Mouse (Mus musculus) heart, embryonic 14.5 days (tissue): ENCODE data around the gene Ctnna3. TPM values are rescaled to one million over a fixed set of nuclear protein-coding genes. Genes with fewer than 3 reads are reported as not detected.
"Not testable (repeated sequence)": the region's sequence is repeated elsewhere in the genome, so short reads cannot be mapped to it uniquely, and the experiment has no call there.

Source experiments
- ATAC-seq: fragments of 200-750 bp; cut with Nextera tagmentation; 2 replicates; pipeline ENCODE4 v1.8.0; 2017; ENCODE audit warnings: low read depth, moderate TSS enrichment; ENCODE audit not compliant: insufficient number of reproducible peaks, insufficient read depth, low FRiP score
- H3K27ac ChIP-seq, 2 experiments: fragments of 200-500 bp in 1 of 2; fragments of 300-500 bp in 1 of 2; sonication (generic) in 1 of 2; replicated peaks in 1 of 2; 2 replicates each; pipeline ENCODE4 v1.5.1; 2012 to 2014; ENCODE audit warnings: low read depth in 2 of 2, low read length in 2 of 2, control low read depth in 1 of 2, mild to moderate bottlenecking in 1 of 2, mixed read lengths in 1 of 2; ENCODE audit not compliant: control insufficient read depth in 1 of 2, insufficient read depth in 1 of 2
- H3K27me3 ChIP-seq: fragments of 300-500 bp; sonication (generic); 2 replicates; pipeline ENCODE4 v1.6.1; 2014; ENCODE audit warnings: mild to moderate bottlenecking, low read length, control low read depth; ENCODE audit not compliant: control insufficient read depth, insufficient read depth
- H3K36me3 ChIP-seq: fragments of 300-500 bp; sonication (generic); 2 replicates; pipeline ENCODE4 v1.6.1; 2014; ENCODE audit warnings: mild to moderate bottlenecking, control low read depth, low read length, mixed read lengths; ENCODE audit not compliant: control insufficient read depth, insufficient read depth
- H3K4me1 ChIP-seq, 2 experiments: fragments of 200-500 bp in 1 of 2; fragments of 300-500 bp in 1 of 2; sonication (generic) in 1 of 2; 2 replicates each; pipeline ENCODE4 v1.6.1; 2012 to 2014; ENCODE audit warnings: low read length in 2 of 2, control low read depth in 1 of 2, mixed read lengths in 1 of 2; ENCODE audit not compliant: control insufficient read depth in 2 of 2, insufficient read depth in 2 of 2
- H3K4me2 ChIP-seq: fragments of 300-500 bp; sonication (generic); 2 replicates; pipeline ENCODE4 v1.6.1; 2014; ENCODE audit warnings: mild to moderate bottlenecking, low read length
- H3K4me3 ChIP-seq, 2 experiments: fragments of 200-500 bp in 1 of 2; fragments of 300-500 bp in 1 of 2; sonication (generic) in 1 of 2; 2 replicates each; pipeline ENCODE4 v1.5.1; 2012 to 2014; ENCODE audit warnings: low read length in 2 of 2, mild to moderate bottlenecking in 2 of 2, control low read depth in 1 of 2, low read depth in 1 of 2, moderate library complexity in 1 of 2; ENCODE audit not compliant: control insufficient read depth in 1 of 2, insufficient read depth in 1 of 2
- H3K9ac ChIP-seq: fragments of 300-500 bp; sonication (generic); 2 replicates; pipeline ENCODE4 v1.6.1; 2014; ENCODE audit warnings: mild to moderate bottlenecking, low read length
- H3K9me3 ChIP-seq: fragments of 300-500 bp; sonication (generic); 2 replicates; pipeline ENCODE4 v1.6.1; 2016; ENCODE audit warnings: low read length, control low read depth; ENCODE audit not compliant: control insufficient read depth
- WGBS: fragments of 180-500 bp; shearing (Covaris S2); extraction: QIAGEN DNeasy Blood & Tissue Kit; methylation state at CpG from one replicate; pipeline ENCODE4 v1.1.7; 2014; 5-methylcytosine and 5-hydroxymethylcytosine counted together
- polyA plus RNA-seq: library from polyadenylated mRNA; unstranded; fragments of >200 nt; fragmentation: Nextera tagmentation; extraction: Ambion mirVana; gene quantifications from 2 replicates; pipeline ENCODE4 v1.2.1, GENCODE M21; 2014

Gene Ctnna3
- polyA plus RNA-seq, 1 experiment from 2014 or later = 29.4 TPM

DNA sequence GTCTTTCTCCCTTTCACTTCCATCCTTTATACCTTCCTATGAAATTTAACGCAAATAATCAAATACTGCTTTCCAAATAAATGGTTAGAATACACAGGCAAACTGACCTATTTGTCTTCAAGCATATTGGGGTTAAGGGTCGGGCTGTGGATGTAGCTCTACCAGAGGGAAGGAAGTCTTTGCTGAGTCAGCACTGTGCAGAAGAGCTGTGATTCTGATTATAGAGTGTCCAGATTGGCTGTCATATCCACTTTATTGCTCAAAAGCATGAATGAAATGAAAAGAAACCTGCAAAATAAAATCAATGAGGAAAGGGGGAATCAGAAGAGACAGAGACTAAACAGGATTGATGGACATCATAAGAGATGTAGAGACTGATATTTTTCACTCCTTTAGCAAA is 1280.1 kb downstream of the Ctnna3 start:
- Histone ChIP-seq H3K27me3 (no peaks in the 10 kb centered on the region), H3K9ac (no peak overlapping the region), H3K4me1 (no peaks in the 10 kb centered on the region), H3K9me3 (no peaks in the 10 kb centered on the region), H3K27ac (no peak overlapping the region), H3K4me3 (no peak overlapping the region), H3K36me3 (no peaks in the 10 kb centered on the region), H3K4me2 (no peak overlapping the region)
- no peak for ATAC-seq
- WGBS = 74% methylated on average over 2 of the region's 2 CpGs

DNA sequence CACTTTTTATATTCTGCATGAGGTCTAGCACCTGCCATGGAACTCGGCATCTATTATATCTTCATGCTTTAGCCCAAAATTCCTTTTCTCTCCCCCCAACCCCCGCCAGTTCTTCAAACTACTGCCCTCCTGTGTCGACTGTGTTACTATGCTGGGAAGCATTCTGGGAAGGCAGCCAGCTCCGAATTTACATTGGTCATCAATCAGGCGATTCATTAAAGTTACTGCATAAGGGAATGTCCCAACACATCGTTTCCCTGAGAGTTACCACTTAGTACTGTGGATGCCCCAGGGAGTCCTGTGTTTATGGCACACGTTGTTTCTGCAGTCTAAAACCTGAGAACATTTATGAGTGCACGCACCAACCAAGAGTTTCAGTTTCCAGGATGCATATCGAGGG is 1288.1 kb downstream of the Ctnna3 start:
- Histone ChIP-seq H3K4me1 (no peaks in the 10 kb centered on the region), H3K4me3 (no peak overlapping the region), H3K9me3 (no peaks in the 10 kb centered on the region), H3K27me3 (no peaks in the 10 kb centered on the region), H3K27ac (no peak overlapping the region), H3K4me2 (no peak overlapping the region), H3K9ac (no peak overlapping the region), H3K36me3 (no peaks in the 10 kb centered on the region)
- ATAC-seq = no peak
- 75% methylated on average over 9 of the region's 9 CpGs for WGBS

DNA sequence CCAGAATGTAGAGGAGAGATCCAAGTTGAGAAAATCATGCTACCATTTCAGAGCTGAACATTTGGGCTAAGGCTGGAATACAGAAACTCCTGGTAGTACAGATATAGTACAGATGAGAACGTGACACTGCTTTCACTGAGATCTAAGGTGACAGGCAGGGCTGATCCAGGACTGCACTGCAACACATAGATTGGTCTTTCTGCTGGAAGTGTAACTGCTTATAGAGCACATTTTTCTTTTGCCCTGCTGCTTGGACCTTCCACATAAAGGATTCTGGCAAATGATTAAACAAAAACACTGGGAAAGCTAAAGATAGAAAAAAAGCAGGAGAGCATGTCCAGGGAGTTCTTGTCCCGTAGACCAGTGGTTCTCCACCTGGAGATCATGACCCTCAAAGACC is 1305.8 kb downstream of the Ctnna3 start:
- H3K4me3 ChIP-seq = no peak overlapping the region
- no peak for ATAC-seq
- no peaks in the 10 kb centered on the region for H3K4me1 ChIP-seq
- H3K9ac ChIP-seq = no peak overlapping the region
- no peaks in the 10 kb centered on the region for H3K9me3 ChIP-seq
- no peaks in the 10 kb centered on the region for H3K27me3 ChIP-seq
- no peak overlapping the region for H3K4me2 ChIP-seq
- no peaks in the 10 kb centered on the region for H3K36me3 ChIP-seq
- 51% methylated on average over 2 of the region's 2 CpGs for WGBS
- no peak overlapping the region for H3K27ac ChIP-seq

DNA sequence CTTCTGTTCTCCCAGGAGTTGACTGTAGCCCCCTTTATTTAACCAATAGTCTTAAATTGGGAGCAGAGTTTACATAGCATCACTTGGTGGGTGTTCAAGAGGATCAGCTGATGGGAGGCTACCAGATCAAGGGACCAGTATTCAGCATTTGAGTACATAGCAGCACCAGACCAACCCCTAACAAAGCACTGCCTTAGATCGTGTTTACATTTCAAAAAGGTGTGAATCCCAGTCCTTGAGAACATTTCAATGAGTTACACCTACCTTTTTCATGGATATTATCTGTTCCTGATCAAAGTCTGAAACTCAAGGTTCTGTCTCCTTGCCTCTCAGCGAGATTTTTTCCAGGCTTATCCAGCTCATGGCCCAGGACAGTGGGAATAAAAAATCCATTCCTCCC is 1306.7 kb downstream of the Ctnna3 start:
- Histone ChIP-seq H3K27ac (no peak overlapping the region), H3K27me3 (no peaks in the 10 kb centered on the region), H3K4me3 (no peak overlapping the region), H3K4me1 (no peaks in the 10 kb centered on the region), H3K4me2 (no peak overlapping the region), H3K36me3 (no peaks in the 10 kb centered on the region), H3K9me3 (no peaks in the 10 kb centered on the region), H3K9ac (no peak overlapping the region)
- WGBS = 27% methylated on average over 2 of the region's 2 CpGs
- ATAC-seq = no peak

DNA sequence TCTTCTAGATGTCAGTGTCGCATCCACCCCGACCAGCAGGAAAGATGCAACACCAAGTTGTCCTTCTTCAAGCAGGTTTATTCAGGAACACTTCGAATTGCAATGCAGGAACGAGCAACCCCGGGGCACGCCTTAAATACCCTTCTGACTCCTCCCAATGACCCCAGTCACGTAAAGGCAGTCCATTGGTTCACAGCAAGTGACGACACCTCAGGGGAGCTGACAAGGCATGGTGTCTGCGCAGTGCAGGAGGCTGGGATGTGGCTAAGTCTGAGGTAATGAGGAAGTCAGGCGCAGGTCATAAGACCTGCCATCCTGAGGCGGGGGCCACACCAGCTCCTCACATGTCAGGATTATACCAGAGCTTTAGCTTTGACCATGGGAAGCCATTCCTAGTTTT is 1311.8 kb downstream of the Ctnna3 start:
- H3K4me3 ChIP-seq, H3K27me3 ChIP-seq, ATAC-seq, H3K9ac ChIP-seq, H3K4me1 ChIP-seq, H3K27ac ChIP-seq, H3K4me2 ChIP-seq, H3K36me3 ChIP-seq, H3K9me3 ChIP-seq: not testable (repeated sequence)
- 83% methylated on average over 11 of the region's 11 CpGs for WGBS

DNA sequence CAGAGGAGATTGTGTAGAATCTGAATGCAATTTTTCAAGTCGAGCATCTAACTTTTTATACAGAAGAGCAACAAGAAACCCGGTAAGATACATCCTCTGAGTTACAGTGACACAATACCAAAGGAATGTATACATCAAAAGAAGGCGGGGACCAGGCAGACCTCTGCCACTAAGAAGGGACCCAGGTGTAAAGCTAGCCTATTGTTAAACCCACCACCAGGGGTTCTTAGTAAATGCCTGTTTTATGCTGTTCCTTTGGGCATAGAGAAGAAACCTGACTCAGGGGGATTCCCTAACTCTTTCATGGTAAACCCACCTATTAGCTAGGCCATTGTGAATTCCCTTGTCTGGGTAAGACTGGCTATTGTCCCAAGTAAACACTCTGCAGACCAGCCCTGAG is 1314.2 kb downstream of the Ctnna3 start:
- ATAC-seq, H3K9ac ChIP-seq, H3K4me2 ChIP-seq, H3K36me3 ChIP-seq, H3K9me3 ChIP-seq, H3K27me3 ChIP-seq, H3K4me1 ChIP-seq, H3K4me3 ChIP-seq, H3K27ac ChIP-seq: not testable (repeated sequence)
- 52% methylated on average over 3 of the region's 3 CpGs for WGBS

DNA sequence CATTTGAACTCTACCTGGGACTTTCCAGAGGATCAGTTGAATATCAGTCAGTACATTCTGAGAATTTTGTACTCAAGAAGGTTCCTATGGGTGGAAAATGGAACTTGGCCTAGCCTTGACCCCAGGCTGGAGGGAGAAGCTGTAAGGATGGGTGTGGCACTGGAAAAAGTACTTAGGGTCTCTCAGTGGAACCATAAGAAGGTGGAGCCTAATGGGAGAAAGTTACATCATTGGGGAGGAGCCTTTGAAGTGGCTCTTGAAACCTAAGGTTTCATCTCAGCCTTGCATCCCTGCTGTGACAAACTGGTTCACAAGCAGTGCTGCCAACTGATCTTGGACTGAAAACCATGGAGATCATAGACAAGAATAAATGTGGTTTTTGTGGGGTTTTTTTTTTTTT is 1318.8 kb downstream of the Ctnna3 start:
- Histone ChIP-seq H3K9ac (no peak overlapping the region), H3K27me3 (no peaks in the 10 kb centered on the region), H3K4me1 (no peaks in the 10 kb centered on the region), H3K36me3 (no peaks in the 10 kb centered on the region), H3K9me3 (no peaks in the 10 kb centered on the region), H3K4me2 (no peak overlapping the region), H3K4me3 (no peak overlapping the region), H3K27ac (no peak overlapping the region)
- no peak for ATAC-seq

DNA sequence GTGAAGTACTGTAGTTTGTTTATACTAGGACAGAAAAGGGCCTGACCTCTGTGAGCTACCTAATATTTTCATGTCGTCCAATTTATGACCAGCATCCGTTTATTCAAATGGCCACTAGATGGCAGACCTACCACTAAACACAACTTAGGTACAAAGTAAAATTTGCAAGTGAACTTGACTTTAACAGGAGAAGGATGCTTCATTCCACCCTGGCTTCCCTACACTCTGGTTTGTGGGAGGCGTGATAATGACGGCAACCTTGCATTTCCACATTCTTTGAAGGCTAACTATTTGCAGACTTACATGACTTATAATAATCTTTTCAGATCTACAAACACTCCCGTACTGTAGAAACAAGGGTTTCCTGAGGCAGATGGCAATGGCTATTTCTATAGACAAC is 1320.9 kb downstream of the Ctnna3 start:
- ATAC-seq = no peak
- no peaks in the 10 kb centered on the region for H3K9me3 ChIP-seq
- H3K36me3 ChIP-seq = no peaks in the 10 kb centered on the region
- H3K4me3 ChIP-seq = no peak overlapping the region
- H3K27ac ChIP-seq = no peak overlapping the region
- no peaks in the 10 kb centered on the region for H3K4me1 ChIP-seq
- no peak overlapping the region for H3K4me2 ChIP-seq
- H3K9ac ChIP-seq = no peak overlapping the region
- H3K27me3 ChIP-seq = no peaks in the 10 kb centered on the region
- 30% methylated on average over 5 of the region's 5 CpGs for WGBS
